Mouse (Mus musculus): Measurements from ENCODE around the gene Arhgdia. TPM values are rescaled to one million over a fixed set of nuclear protein-coding genes. Genes with fewer than 3 reads are reported as not detected.
A peak's percentile ranks its signal among the peaks of the same experiment; 100 is the strongest.

Arhgdia gene
- 537 and 556 TPM in 2 replicates for polyA plus RNA-seq (2015; fragmentation: Nextera tagmentation; extraction: Ambion mirVana)

DNA sequence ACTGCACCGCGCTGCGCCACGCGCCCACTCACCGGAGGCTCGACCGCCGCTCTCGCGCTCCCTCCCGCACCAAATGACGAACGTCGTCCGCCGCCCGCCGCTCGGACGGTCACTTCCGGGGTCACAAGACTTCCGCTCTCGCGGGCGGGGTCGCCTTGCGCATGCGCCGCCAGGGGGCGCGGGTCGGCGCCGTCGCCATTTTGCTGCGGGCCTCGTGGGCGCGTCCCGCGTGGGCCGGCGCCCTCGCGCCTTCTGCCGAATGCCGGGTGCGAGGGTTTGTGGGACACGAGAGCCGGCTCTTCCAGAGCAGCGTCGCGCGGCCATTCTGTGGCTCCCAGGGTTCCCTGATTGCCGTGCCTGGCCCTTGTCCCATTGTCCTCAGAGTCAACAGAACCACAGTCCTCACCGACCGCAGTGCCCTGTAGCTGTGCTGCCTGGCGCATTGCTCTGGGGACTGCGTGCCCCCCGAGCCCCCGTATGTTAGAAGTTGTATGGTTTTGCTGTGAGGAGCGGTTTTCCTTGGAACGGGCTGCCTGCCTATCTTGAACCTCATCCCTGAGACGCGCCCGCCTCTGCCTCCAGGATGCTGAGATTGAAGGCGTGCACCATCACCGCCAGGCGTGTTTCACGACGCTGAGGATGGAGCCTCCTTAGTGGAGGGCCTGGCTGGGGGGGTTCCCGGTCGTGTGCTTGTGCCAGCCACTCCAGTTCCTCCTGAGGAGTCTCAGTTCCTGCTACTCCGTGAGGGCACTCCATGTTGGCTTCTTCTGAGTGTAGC is at the start of gene Arhgdia:
TSS of gene Arhgdia (minus strand) at position 135 of the 778 bp plus-strand sequence.
- H3K4me1 ChIP-seq: peaks cover 30% of the 10 kb centered on the region
- no peaks in the 10 kb centered on the region for H3K27me3 ChIP-seq (replicated peaks)
- H3K9me3 ChIP-seq: no peaks in the 10 kb centered on the region
- peak within 1 kb of the TSS; percentile 92 for H3K4me3 ChIP-seq (replicated peaks)
- peak within 1 kb of the TSS; percentile 70 for H3K9ac ChIP-seq
- peak within 1 kb of the TSS; percentile 90 for H3K27ac ChIP-seq
- 4% methylated on average over 70 of the region's 75 CpGs for WGBS
- peak within 1 kb of the TSS; percentile 92 for H3K4me2 ChIP-seq
- peaks cover 38% of the 10 kb centered on the region for H3K36me3 ChIP-seq
- peak; percentile 47; the same call in 1 of the 2 replicates for ATAC-seq (ENCODE audit: insufficient read depth, low FRiP score, low read depth)

DNA sequence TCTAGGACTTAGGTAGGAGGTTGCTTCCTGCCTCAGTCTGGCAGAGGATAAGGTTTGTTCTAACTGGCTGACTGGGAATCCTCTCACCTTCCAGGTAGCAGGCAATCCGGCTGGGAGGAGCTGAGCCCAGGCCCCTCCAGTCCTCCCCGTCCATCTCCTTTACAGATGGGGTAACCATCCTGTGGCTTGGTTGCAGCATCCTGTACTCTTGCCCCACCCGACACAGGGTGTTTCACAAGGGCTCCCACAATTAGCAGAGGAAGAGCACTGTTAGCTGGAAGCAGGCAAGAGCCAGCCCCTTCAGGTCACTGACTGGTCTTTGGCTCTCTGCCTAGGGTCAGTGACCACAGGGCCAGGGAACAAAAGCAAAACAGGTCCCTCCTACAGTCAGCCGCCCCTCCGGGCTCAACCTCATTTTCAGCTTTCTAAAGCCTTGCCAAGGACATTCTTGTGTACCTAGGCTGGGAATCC is 49.0 kb upstream of the Arhgdia start:
- peak overlapping the region; percentile 25 for H3K4me3 ChIP-seq (replicated peaks)
- H3K27me3 ChIP-seq (replicated peaks): no peaks in the 10 kb centered on the region
- no peaks in the 10 kb centered on the region for H3K9me3 ChIP-seq
- H3K4me2 ChIP-seq: peak overlapping the region; percentile 86
- peak overlapping the region; percentile 95 for H3K27ac ChIP-seq
- peak overlapping the region; percentile 7; the same call in 1 of the 2 replicates for H3K9ac ChIP-seq
- peaks cover 13% of the 10 kb centered on the region for H3K36me3 ChIP-seq
- H3K4me1 ChIP-seq: peaks cover 39% of the 10 kb centered on the region
- 49% methylated on average over 5 of the region's 5 CpGs for WGBS
- no peak for ATAC-seq (ENCODE audit: insufficient read depth, low FRiP score, low read depth)

DNA sequence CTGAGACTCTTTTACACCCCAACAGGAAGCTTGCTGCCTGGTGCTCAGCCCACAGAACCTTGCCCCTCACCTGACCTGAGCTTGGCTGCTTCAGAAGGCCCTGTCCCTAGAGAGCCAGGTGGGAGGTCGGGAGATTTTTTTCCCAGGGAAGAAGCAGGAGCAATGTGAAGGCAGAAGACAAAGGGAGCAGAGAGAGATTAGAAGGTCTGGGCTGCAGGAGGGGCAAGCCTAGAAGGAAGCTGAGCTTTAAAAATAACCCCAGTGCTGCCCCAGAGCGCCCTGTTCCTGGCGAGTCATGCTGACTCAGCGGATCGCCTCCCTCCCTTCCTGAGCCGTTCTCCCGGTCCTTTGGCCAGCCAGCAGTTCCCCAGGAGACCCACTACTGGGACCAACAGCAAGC is 48.5 kb upstream of the Arhgdia start:
- peaks cover 43% of the 10 kb centered on the region for H3K4me1 ChIP-seq
- peak; percentile 33; the same call in 1 of the 2 replicates for ATAC-seq (ENCODE audit: insufficient read depth, low FRiP score, low read depth)
- peak overlapping the region; percentile 7; the same call in 1 of the 2 replicates for H3K9ac ChIP-seq
- H3K4me2 ChIP-seq: peak overlapping the region; percentile 86
- H3K27me3 ChIP-seq (replicated peaks): no peaks in the 10 kb centered on the region
- 47% methylated on average over 7 of the region's 7 CpGs for WGBS
- peak overlapping the region; percentile 95 for H3K27ac ChIP-seq
- peak overlapping the region; percentile 25 for H3K4me3 ChIP-seq (replicated peaks)
- H3K9me3 ChIP-seq: no peaks in the 10 kb centered on the region
- peaks cover 13% of the 10 kb centered on the region for H3K36me3 ChIP-seq

DNA sequence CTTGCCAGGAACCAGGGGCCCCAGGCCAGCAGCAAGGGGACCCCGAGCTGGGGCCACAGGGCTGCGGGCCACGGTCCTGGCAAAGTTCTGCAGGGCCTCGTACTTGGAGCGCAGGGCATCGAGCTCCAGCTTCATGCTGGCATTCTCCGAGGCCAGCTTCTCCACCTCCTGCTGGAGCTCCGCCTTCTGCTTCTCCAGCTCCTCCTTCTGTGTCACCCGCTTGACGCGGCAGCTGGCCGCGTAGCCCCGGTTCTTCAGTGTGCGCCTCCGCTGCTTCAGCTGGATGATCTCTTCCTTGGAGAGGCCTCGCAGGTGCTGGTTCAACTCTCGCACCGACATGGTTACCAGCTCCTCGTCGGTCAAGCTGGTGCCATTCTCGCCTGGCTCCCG is 47.9 kb upstream of the Arhgdia start:
- H3K4me2 ChIP-seq: peak overlapping the region; percentile 86
- H3K9ac ChIP-seq: no peak overlapping the region
- ATAC-seq (ENCODE audit: insufficient read depth, low FRiP score, low read depth): no peak
- H3K36me3 ChIP-seq: peaks cover 13% of the 10 kb centered on the region
- peak overlapping the region; percentile 25; the same call in 1 of the 2 replicates for H3K4me3 ChIP-seq (replicated peaks)
- no peaks in the 10 kb centered on the region for H3K27me3 ChIP-seq (replicated peaks)
- 64% methylated on average over 23 of the region's 23 CpGs for WGBS
- peaks cover 43% of the 10 kb centered on the region for H3K4me1 ChIP-seq
- no peaks in the 10 kb centered on the region for H3K9me3 ChIP-seq
- peak overlapping the region; percentile 95 for H3K27ac ChIP-seq

DNA sequence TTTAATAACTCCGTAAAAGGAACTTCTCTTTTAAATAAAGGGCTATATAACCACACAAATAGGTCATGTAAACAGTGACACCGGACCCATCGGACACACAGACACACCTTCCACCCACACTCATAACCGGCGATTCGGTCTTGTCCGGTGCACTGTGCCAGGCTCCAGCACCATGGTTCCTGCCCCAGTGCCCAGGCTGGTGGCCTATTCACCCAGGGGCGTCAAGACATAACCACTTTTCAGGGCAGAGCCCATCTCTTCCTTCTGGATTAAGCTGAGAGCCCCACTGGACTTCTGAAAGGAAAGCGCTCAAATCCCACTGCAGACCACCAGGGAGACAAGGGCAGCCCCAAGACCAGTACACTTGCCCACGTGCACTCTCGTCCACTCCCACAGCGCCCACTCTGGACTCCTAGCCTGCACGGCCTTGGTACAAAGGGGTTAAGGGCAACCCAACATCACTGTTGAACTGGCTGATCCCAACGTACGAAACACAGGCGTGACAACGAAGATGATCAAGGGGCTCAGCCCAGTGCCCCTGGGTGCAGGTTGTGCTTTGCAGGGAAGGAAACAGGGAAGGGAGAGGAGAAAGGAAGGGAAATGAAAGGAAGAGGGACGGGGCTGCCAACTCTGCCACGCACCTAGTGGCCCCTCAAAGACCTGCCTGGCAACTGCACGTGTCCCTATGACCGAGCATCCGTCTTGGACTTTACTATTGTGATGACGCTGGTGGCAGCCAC is 47.3 kb upstream of the Arhgdia start:
- ATAC-seq (ENCODE audit: insufficient read depth, low FRiP score, low read depth): no peak
- Histone ChIP-seq H3K9ac (no peak overlapping the region), H3K27me3 (replicated peaks) (no peaks in the 10 kb centered on the region), H3K4me1 (peaks cover 45% of the 10 kb centered on the region), H3K27ac (no peak overlapping the region), H3K4me3 (replicated peaks) (peak overlapping the region; percentile 25; the same call in 1 of the 2 replicates), H3K36me3 (peaks cover 13% of the 10 kb centered on the region), H3K4me2 (peak overlapping the region; percentile 86; the same call in 1 of the 2 replicates), H3K9me3 (no peaks in the 10 kb centered on the region)
- 90% methylated on average over 23 of the region's 23 CpGs for WGBS

DNA sequence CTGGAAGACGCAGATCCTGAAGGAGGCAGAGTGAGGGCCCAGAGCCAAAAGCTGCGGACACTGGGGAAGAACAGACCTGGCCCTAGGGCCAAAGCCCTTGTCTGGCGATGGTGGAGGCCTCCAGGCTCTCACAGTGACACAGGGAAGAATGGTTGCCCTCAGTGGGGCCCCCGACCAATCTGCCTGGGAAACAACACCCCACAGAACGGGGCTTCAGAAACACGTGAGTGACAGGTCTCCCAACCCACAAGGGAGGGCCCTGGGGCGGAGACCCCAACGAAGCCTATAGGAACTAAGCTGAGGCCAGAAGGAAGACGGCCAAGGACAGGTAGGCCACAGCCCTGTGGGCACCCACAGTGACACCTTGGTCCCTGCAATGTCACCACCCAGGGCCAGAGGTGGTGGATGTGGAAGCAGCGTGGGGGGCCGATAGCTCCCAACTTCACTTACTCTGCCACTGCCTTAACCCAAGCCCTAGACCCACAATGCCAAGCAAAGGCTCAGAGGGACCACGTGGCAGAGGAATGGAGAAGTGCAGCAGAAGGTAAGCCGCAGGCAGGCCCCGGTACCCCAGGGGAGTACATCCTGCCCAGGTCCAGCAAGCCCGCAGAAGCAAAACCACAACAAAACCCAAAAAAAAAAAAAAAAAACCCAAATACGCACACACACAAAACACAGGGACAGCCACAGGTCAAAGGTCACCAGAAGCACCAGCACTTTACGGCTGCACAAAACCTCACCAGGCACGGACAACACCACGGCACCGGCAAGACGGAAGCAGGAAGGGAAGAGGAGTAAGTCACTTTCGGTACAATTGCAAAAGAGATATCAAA is 46.3 kb upstream of the Arhgdia start:
- Histone ChIP-seq H3K27ac (no peak overlapping the region), H3K4me3 (replicated peaks) (no peak overlapping the region), H3K36me3 (peaks cover 13% of the 10 kb centered on the region), H3K4me1 (peaks cover 45% of the 10 kb centered on the region), H3K27me3 (replicated peaks) (no peaks in the 10 kb centered on the region), H3K4me2 (no peak overlapping the region), H3K9ac (no peak overlapping the region), H3K9me3 (no peaks in the 10 kb centered on the region)
- no peak for ATAC-seq (ENCODE audit: insufficient read depth, low FRiP score, low read depth)
- 75% methylated on average over 22 of the region's 22 CpGs for WGBS

DNA sequence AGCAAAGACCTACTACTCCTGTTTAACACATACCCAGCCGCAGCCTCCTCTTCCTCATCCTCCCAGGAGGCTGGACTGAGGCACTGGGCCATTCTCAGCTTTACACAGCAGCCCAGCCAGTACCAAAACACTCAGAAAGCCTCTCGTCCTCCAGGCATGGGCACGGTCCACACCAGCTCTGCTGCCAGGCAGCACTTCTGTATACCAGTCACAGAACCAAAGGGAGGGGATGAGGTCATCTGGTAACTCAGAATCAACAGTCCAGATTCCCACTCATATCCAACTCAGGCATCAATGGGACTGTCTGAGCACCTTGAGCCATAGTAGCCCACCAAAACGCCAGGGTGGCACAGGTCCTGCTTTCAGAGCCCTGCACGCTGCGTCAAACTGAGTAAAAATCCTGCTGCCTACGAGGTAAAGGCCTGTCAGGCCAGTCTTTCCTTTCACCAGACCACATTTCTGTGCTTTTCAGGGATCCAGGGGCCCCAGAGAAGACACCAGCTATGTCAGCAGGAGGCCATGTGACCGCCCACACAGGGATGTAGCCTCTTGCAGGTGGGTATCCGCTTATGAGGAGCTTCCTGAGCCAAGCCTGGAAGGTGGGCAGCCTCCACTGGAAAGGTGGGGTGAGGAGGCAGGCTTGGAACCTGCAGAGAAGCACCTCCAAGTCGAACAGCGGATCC is 45.5 kb upstream of the Arhgdia start:
- Histone ChIP-seq H3K4me3 (replicated peaks) (no peak overlapping the region), H3K27ac (no peak overlapping the region; the same call in 1 of the 2 replicates), H3K27me3 (replicated peaks) (no peaks in the 10 kb centered on the region), H3K9ac (no peak overlapping the region), H3K4me1 (peaks cover 40% of the 10 kb centered on the region), H3K4me2 (no peak overlapping the region), H3K9me3 (no peaks in the 10 kb centered on the region), H3K36me3 (peaks cover 13% of the 10 kb centered on the region)
- 87% methylated on average over 11 of the region's 11 CpGs for WGBS
- no peak for ATAC-seq (ENCODE audit: insufficient read depth, low FRiP score, low read depth)

DNA sequence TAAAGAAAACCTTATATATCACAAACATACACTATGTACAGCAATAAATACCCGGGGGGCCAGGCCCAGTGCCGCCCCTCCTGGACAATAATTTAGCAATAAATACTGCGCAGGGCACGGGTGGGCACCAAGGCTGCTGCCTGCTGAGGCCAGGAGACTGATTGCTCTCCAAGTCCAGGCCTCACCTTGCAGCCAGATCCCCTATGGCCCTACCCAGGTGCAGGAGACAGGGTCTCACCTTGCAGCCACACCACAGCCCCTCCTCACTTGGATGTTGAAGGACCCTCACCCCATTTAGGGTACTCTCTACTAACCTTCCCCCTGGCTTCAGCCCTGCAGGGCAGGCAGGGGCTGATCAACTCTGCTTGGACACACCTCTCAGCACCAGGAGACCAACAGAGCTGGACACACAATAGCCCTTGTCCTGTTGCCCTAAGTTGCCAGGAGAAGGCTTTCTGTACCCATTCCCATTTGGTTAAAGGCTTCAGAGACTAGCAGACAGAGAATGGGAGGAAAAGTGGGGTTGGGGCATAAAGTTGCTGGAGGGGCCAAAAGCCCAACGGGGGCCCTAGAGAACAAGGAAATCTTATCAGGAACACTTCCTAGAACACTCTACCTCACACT is 43.8 kb upstream of the Arhgdia start, which contains the start of gene Sirt7:
TSS of gene Sirt7 (minus strand) at position 89 of the 624 bp plus-strand sequence.
- 14% methylated on average over 5 of the region's 5 CpGs for WGBS
- Histone ChIP-seq H3K36me3 (peaks cover 22% of the 10 kb centered on the region), H3K4me3 (replicated peaks) (peak within 1 kb of the TSS; percentile 82), H3K9me3 (no peaks in the 10 kb centered on the region), H3K27ac (peak within 1 kb of the TSS; percentile 88), H3K4me2 (peak within 1 kb of the TSS; percentile 96), H3K27me3 (replicated peaks) (no peaks in the 10 kb centered on the region), H3K4me1 (peaks cover 27% of the 10 kb centered on the region), H3K9ac (peak within 1 kb of the TSS; percentile 87)
- peak; percentile 4; the same call in 1 of the 2 replicates for ATAC-seq (ENCODE audit: insufficient read depth, low FRiP score, low read depth)

DNA sequence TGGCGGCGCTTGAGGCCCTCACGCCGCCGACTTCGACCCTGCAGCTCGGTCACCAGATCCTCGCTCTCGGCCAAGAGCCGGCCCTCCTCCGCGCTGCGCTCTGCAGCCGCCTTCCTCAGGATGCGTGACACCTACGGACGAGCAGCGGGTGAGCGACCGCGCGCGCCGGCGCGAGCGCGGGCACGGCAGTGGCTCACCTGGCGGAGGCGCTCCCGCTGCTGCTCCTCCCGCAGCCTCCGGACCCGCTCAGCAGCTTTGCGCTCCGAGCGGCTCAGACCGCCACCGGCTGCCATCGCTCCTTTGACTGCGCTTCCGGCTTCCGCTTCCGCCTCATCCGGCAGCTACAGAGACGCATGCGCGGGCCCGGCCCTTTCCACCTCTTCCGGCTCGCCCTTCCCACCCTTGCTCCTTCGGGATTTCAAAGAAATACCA is 43.3 kb upstream of the Arhgdia start:
- peaks cover 27% of the 10 kb centered on the region for H3K36me3 ChIP-seq
- peak overlapping the region; percentile 87 for H3K9ac ChIP-seq
- H3K27ac ChIP-seq: peak overlapping the region; percentile 88
- peak overlapping the region; percentile 96 for H3K4me2 ChIP-seq
- H3K4me1 ChIP-seq: peaks cover 21% of the 10 kb centered on the region
- under 1% methylated on average over 53 of the region's 53 CpGs for WGBS
- H3K4me3 ChIP-seq (replicated peaks): peak overlapping the region; percentile 82
- peak; percentile 75 for ATAC-seq (ENCODE audit: insufficient read depth, low FRiP score, low read depth)
- no peaks in the 10 kb centered on the region for H3K9me3 ChIP-seq
- no peaks in the 10 kb centered on the region for H3K27me3 ChIP-seq (replicated peaks)

DNA sequence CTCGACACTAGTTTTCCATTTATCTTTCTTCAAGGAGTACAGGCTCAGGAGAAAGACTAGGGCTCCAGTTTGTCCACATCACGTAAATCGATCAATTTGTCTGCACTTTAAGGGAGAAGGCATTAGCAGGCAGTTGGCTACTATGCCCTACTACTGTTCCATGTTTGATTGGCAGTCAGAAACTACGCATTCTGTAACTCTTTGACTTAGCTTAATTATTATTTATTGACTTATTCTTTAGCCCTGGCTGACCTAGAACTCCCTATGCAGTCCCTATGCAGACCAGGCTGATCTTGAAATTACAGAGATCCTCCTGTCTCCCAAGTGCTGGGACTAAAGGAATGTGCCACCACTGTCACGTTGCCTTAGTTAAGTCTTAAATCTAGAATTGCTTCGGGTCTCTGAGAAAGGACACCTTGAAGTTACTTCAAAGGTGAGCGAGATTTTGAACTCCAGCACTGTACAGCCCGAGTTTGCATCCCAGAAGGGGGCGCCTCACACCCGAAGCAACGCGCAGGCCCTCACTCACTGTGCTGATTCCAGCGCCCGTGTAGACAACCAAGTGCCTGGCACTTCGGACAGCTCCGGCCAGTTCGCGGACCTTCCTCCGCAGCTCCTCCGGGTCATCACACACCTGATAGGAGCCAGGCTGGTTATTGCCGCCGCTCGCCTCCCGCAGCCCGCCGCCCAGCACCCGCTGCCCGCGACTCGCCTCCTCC is 42.7 kb upstream of the Arhgdia start:
- H3K36me3 ChIP-seq: peaks cover 27% of the 10 kb centered on the region
- 11% methylated on average over 30 of the region's 30 CpGs for WGBS

More for the DNA sequence above, 42.7 kb upstream of the Arhgdia start:
- peak overlapping the region; percentile 96 for H3K4me2 ChIP-seq
- no peaks in the 10 kb centered on the region for H3K9me3 ChIP-seq
- H3K4me3 ChIP-seq (replicated peaks): peak overlapping the region; percentile 82
- peak; percentile 76 for ATAC-seq (ENCODE audit: insufficient read depth, low FRiP score, low read depth)
- peaks cover 18% of the 10 kb centered on the region for H3K4me1 ChIP-seq
- H3K27ac ChIP-seq: peak overlapping the region; percentile 88
- no peaks in the 10 kb centered on the region for H3K27me3 ChIP-seq (replicated peaks)
- peak overlapping the region; percentile 87 for H3K9ac ChIP-seq
